Mouse (Mus musculus): Measurements from ENCODE around the gene Pspn. TPM values are rescaled to one million over a fixed set of nuclear protein-coding genes. Genes with fewer than 3 reads are reported as not detected.

Pspn gene
- polyA plus RNA-seq (2012; rRNA removed): 0.39 TPM in 1 of 2 replicates, not detected in the other

GRCm38 (mm10) chr17:56999968-57000609 lies at the start of gene Pspn:
Gene Pspn (minus strand): TSS chr17:57000018.

GRCm38 (mm10) chr17:57041554-57041953 lies 41.7 kb upstream of the Pspn start, which contains the start of gene Slc25a41:
Gene Slc25a41 (minus strand): TSS chr17:57041654.

GRCm38 (mm10) chr17:57030931-57031660 lies 31.3 kb upstream of the Pspn start, which contains the start of gene Khsrp:
Gene Khsrp (minus strand): TSS chr17:57031522.

GRCm38 (mm10) chr17:57011236-57012141 lies 11.7 kb upstream of the Pspn start, which contains the start of the genes Gtf2f1 and Gm17949:
Gene Gtf2f1 (minus strand): TSS chr17:57011288.
Gene Gm17949 (plus strand): TSS chr17:57011469.

GRCm38 (mm10) chr17:56997029-56997667 lies 2.7 kb downstream of the Pspn start, which contains the start of gene Alkbh7:
Gene Alkbh7 (plus strand): TSS chr17:56997339.

GRCm38 (mm10) chr17:56990115-56990746 lies 9.6 kb downstream of the Pspn start, which contains the start of gene Clpp:
Gene Clpp (plus strand): TSS chr17:56990305.

GRCm38 (mm10) chr17:56982013-56982412 lies 17.8 kb downstream of the Pspn start, which contains the start of gene Acer1:
Gene Acer1 (minus strand): TSS chr17:56982126.

Other genes with a start within 250 kb of the Pspn start
- 4.3 and 4.5 TPM in 2 replicates for gene Nrtn, start 242.5 kb downstream of the Pspn start, polyA plus RNA-seq (2012; rRNA removed)
- gene Dus3l, start 235.3 kb downstream of the Pspn start, polyA plus RNA-seq (2012; rRNA removed): 192 and 196 TPM in 2 replicates
- 2.1 and 2.4 TPM in 2 replicates for gene Prr22, start 229.8 kb downstream of the Pspn start, polyA plus RNA-seq (2012; rRNA removed)
- 3.2 and 3.9 TPM in 2 replicates for gene Rfx2, start 169.0 kb downstream of the Pspn start, polyA plus RNA-seq (2012; rRNA removed)
- gene Acsbg2, start 125.6 kb downstream of the Pspn start, polyA plus RNA-seq (2012; rRNA removed): 0.01 and 0.04 TPM in 2 replicates
- gene 1700061G19Rik, start 124.5 kb downstream of the Pspn start, polyA plus RNA-seq (2012; rRNA removed): 0.08 TPM in 2 replicates
- 115 and 124 TPM in 2 replicates for gene Mllt1, start 64.6 kb downstream of the Pspn start, polyA plus RNA-seq (2012; rRNA removed)
- gene Acer1, start 17.9 kb downstream of the Pspn start, polyA plus RNA-seq (2012; rRNA removed): not detected in 2 replicates
- 147 and 151 TPM in 2 replicates for gene Clpp, start 9.7 kb downstream of the Pspn start, polyA plus RNA-seq (2012; rRNA removed)
- gene Alkbh7, start 2.7 kb downstream of the Pspn start, polyA plus RNA-seq (2012; rRNA removed): 36.5 and 41.5 TPM in 2 replicates
- gene Gtf2f1, start 11.3 kb upstream of the Pspn start, polyA plus RNA-seq (2012; rRNA removed): 80.5 and 81.7 TPM in 2 replicates
- gene Gm17949, start 11.5 kb upstream of the Pspn start, polyA plus RNA-seq (2012; rRNA removed): 0.04 and 0.06 TPM in 2 replicates
- 69.3 and 75.7 TPM in 2 replicates for gene Khsrp, start 31.5 kb upstream of the Pspn start, polyA plus RNA-seq (2012; rRNA removed)
- 0.04 and 0.08 TPM in 2 replicates for gene Slc25a41, start 41.6 kb upstream of the Pspn start, polyA plus RNA-seq (2012; rRNA removed)
- 3.5 TPM in 2 replicates for gene Crb3, start 59.1 kb upstream of the Pspn start, polyA plus RNA-seq (2012; rRNA removed)
- gene Slc25a23, start 59.8 kb upstream of the Pspn start, polyA plus RNA-seq (2012; rRNA removed): 99.8 and 105 TPM in 2 replicates
- gene Dennd1c, start 78.5 kb upstream of the Pspn start, polyA plus RNA-seq (2012; rRNA removed): 3.1 and 3.5 TPM in 2 replicates
- 187 and 200 TPM in 2 replicates for gene Tubb4a, start 87.8 kb upstream of the Pspn start, polyA plus RNA-seq (2012; rRNA removed)
- gene Tnfsf9, start 105.3 kb upstream of the Pspn start, polyA plus RNA-seq (2012; rRNA removed): 8.1 TPM in 2 replicates
- 0.84 and 0.88 TPM in 2 replicates for gene Cd70, start 149.8 kb upstream of the Pspn start, polyA plus RNA-seq (2012; rRNA removed)
- gene Tnfsf14, start 194.2 kb upstream of the Pspn start, polyA plus RNA-seq (2012; rRNA removed): not detected in 2 replicates
- gene C3, start 228.1 kb upstream of the Pspn start, polyA plus RNA-seq (2012; rRNA removed): 1.5 and 3.6 TPM in 2 replicates
- gene Gpr108, start 248.4 kb upstream of the Pspn start, polyA plus RNA-seq (2012; rRNA removed): 16.3 and 16.7 TPM in 2 replicates
- gene Trip10, start 249.4 kb upstream of the Pspn start, polyA plus RNA-seq (2012; rRNA removed): 10.2 and 11.1 TPM in 2 replicates